Mouse (Mus musculus) thymus, postnatal 36 days (tissue): ENCODE results near the gene Pawr.

Source experiments
- DNase-seq, 2 experiments: peaks; one replicate each; pipeline ENCODE4 v3.0.0; 2022; ENCODE audit warnings: mixed read lengths in 2 of 2

The Pawr gene

GRCm38 (mm10) chr10:108446041-108446931, 114.4 kb downstream of the Pawr start:
- DNase-seq, result no peak

- DNase-seq, result no peak
These were observed 115.3 kb downstream of the Pawr start for GRCm38 (mm10) chr10:108447211-108447610.

GRCm38 (mm10) chr10:108448421-108448820, 116.5 kb downstream of the Pawr start:
- no peak for DNase-seq

GRCm38 (mm10) chr10:108450401-108450800, 118.5 kb downstream of the Pawr start:
- DNase-seq, result no peak

- no peak for DNase-seq
These were observed 119.6 kb downstream of the Pawr start for GRCm38 (mm10) chr10:108451516-108451915.

- DNase-seq, result no peak
These were observed 120.5 kb downstream of the Pawr start for GRCm38 (mm10) chr10:108452421-108452820.

GRCm38 (mm10) chr10:108453561-108453960, 121.6 kb downstream of the Pawr start:
- DNase-seq, result no peak

- DNase-seq, result no peak
These were observed 122.8 kb downstream of the Pawr start for GRCm38 (mm10) chr10:108454691-108455117.

GRCm38 (mm10) chr10:108455204-108455603, 123.3 kb downstream of the Pawr start:
- DNase-seq, result no peak

- no peak for DNase-seq
These were observed 124.0 kb downstream of the Pawr start for GRCm38 (mm10) chr10:108455883-108456282.

- no peak for DNase-seq
These were observed 125.1 kb downstream of the Pawr start for GRCm38 (mm10) chr10:108457054-108457453.

GRCm38 (mm10) chr10:108461862-108462261, 129.9 kb downstream of the Pawr start:
- DNase-seq, result no peak
